Mouse (Mus musculus) erythroblast, embryonic 14.5 days (primary cell): Measurements from ENCODE around the gene Usp12. TPM values are rescaled to one million over a fixed set of nuclear protein-coding genes. Genes with fewer than 3 reads are reported as not detected.
"Not testable (repeated sequence)": the region's sequence is repeated elsewhere in the genome, so short reads cannot be mapped to it uniquely, and the experiment has no call there.

Experiments
- H3K27me3 ChIP-seq: 2 replicates; pipeline ENCODE4 v1.6.1; 2012; ENCODE audit warnings: inconsistent platforms; ENCODE audit not compliant: control insufficient read depth
- H3K36me3 ChIP-seq: 2 replicates; pipeline ENCODE4 v1.6.1; 2012; ENCODE audit warnings: mild to moderate bottlenecking, inconsistent platforms; ENCODE audit not compliant: control insufficient read depth
- H3K4me1 ChIP-seq: 2 replicates; pipeline ENCODE4 v1.6.1; 2012; ENCODE audit warnings: inconsistent platforms; ENCODE audit not compliant: control insufficient read depth
- H3K4me3 ChIP-seq: replicated peaks from 2 replicates; pipeline ENCODE3; 2012; ENCODE audit warnings: moderate library complexity, mild to moderate bottlenecking, inconsistent platforms
- H3K9me3 ChIP-seq: 2 replicates; pipeline ENCODE4 v1.6.1; 2012; ENCODE audit warnings: low read length, inconsistent platforms, mixed read lengths; ENCODE audit not compliant: control insufficient read depth
- GATA1 ChIP-seq: IDR thresholded peaks from 2 replicates; pipeline ENCODE4 v1.6.1; 2012; ENCODE audit warnings: low read length, inconsistent platforms, mixed read lengths
- TAL1 ChIP-seq: IDR thresholded peaks from 3 replicates; pipeline ENCODE4 v1.6.1; 2012; ENCODE audit warnings: low read length, inconsistent platforms, mixed read lengths
- polyA plus RNA-seq: library from polyadenylated mRNA; stranded (reverse); fragments of >175 nt; gene quantifications from 2 replicates; pipeline ENCODE4 v1.2.3, GENCODE M21; 2012

Gene Usp12
- polyA plus RNA-seq, 1 experiment, result 0.26 TPM

DNA sequence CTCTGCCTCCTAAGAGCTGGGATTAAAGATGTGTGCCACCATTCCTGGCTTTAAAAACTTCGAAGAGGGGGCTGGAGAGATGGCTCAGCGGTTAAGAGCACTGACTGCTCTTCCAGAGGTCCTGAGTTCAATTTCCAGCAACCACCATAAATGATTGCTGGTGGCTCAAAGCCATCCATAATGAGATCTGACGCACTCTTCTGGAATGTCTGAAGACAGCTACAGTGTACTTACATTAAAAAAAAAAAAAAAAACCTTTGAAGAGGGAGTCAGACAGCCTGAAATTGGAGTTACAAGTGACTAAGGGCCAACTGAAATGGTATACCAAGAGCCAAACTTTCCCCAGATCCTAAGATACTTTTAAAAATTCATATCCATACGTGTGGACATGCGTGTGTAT lies 29.0 kb downstream of the Usp12 start:
- Histone ChIP-seq H3K9me3 (no peaks in the 10 kb centered on the region), H3K4me3 (no peak overlapping the region), H3K27me3 (no peaks in the 10 kb centered on the region), H3K4me1 (peaks cover 5% of the 10 kb centered on the region), H3K36me3 (peaks cover 27% of the 10 kb centered on the region)
- TF ChIP-seq GATA1 (no peak), TAL1 (no peak)

DNA sequence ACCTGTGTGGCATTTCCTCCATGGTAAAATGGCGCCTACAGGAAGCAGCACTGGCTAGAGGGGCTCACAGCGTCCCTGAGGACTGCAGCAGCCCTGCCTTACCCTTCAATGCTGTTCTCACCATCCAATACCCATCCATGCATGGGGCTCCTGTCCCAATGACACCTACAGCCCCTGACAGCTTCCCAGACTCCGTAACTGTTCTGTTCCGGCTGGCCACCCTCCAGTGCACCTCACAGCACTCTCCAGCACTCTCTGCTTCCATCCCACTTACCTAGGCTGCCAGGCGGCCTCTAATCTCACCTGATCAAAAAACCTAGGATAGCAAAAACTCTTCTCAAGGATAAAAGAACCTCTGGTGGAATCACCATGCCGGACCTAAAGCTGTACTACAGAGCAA lies 35.6 kb downstream of the Usp12 start:
- H3K36me3 ChIP-seq, result peaks cover 32% of the 10 kb centered on the region
- no peaks in the 10 kb centered on the region for H3K27me3 ChIP-seq
- H3K4me1 ChIP-seq, result no peaks in the 10 kb centered on the region
- no peaks in the 10 kb centered on the region for H3K9me3 ChIP-seq
- H3K4me3 ChIP-seq, result no peak overlapping the region
- TF ChIP-seq TAL1, result no peak
- no peak for TF ChIP-seq GATA1

DNA sequence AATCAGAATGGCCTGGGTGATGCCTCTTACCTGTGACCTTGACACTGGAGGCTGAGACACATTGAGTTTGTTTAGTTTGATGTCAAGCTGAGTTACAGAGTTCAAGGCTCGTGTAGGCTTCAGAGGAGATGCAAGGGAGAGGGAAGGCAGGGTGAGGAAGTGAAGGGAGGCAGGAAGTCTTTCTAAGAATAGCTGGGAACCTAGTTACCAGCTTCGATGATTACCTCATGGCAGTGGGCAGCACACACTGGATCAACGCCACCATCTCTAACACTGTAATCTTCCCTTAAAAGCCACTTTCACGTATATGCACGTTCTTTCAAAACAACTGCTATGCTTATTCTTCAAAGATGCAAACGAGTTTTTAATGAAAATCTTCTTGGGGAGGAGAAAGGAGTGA lies 36.9 kb downstream of the Usp12 start:
- Histone ChIP-seq H3K4me3 (no peak overlapping the region), H3K4me1 (no peaks in the 10 kb centered on the region), H3K36me3 (peaks cover 42% of the 10 kb centered on the region), H3K9me3 (no peaks in the 10 kb centered on the region), H3K27me3 (no peaks in the 10 kb centered on the region)
- TF ChIP-seq GATA1, result no peak
- TF ChIP-seq TAL1, result no peak

DNA sequence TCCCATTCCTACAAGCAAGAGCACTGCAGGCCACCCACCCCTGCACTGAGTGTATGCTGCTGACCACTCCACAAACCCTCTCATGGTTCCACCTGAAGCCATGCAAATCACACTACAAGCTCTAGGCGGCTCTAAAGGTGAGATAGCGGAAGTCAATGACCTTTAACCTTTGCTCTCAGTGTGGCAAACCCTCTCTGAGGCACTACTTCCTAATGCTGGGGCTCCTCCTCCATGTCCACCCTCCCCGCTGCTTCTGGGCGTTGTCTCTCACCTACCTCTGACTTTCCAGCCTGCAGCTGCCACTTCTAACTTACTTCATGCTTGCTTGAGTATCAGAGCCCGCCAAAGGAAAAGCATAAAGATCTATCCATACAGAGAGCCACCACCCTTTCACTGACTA lies 37.5 kb downstream of the Usp12 start:
- TF ChIP-seq GATA1, result no peak
- TF ChIP-seq TAL1, result no peak
- Histone ChIP-seq H3K27me3 (no peaks in the 10 kb centered on the region), H3K36me3 (peaks cover 41% of the 10 kb centered on the region), H3K4me3 (no peak overlapping the region), H3K4me1 (no peaks in the 10 kb centered on the region), H3K9me3 (no peaks in the 10 kb centered on the region)

DNA sequence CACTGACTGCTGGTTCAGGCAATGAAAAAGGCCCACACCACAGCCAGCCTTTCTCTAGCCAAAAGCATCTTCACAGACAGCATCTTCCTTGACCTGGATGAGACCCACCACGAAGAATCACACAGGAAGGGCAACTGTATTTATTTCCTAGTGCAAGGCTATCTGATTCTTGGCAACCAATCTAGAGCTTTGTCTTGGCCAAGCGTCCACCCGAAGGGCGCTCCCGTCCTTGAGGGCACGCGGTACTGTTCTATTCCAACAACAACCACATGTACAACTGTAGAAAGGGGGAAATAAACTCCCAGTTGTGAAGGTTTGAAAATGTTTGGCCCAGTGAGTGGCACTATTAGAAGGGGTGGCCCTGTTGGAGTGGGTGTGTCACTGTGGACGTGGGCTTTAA lies 41.6 kb downstream of the Usp12 start:
- peaks cover 57% of the 10 kb centered on the region for H3K36me3 ChIP-seq
- H3K27me3 ChIP-seq, result no peaks in the 10 kb centered on the region
- H3K9me3 ChIP-seq, result no peaks in the 10 kb centered on the region
- no peak for TF ChIP-seq TAL1
- TF ChIP-seq GATA1, result no peak
- no peak overlapping the region for H3K4me3 ChIP-seq
- peaks cover 9% of the 10 kb centered on the region for H3K4me1 ChIP-seq

DNA sequence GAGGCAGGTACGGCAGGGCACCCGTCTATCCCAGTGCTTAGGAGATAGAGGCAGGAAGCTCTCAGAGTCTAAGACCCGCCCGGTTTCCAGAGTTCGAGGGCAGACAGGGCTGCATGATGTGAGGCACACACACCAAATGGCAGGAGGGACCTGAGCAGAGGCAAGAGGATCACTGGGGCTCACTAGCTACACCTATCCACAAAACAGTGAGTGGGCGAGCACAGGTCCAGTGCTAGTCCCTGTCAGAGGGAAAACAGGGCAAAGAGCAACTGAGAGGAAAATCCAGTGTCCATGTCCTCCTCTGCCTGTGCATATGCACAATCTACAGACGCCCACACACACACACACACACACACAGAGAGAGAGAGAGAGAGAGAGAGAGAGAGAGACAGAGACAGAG lies 43.8 kb downstream of the Usp12 start:
- Histone ChIP-seq H3K4me3 (no peak overlapping the region), H3K4me1 (peaks cover 9% of the 10 kb centered on the region), H3K27me3 (no peaks in the 10 kb centered on the region), H3K9me3 (no peaks in the 10 kb centered on the region), H3K36me3 (peaks cover 54% of the 10 kb centered on the region)
- TF ChIP-seq TAL1 (no peak), GATA1 (no peak)

DNA sequence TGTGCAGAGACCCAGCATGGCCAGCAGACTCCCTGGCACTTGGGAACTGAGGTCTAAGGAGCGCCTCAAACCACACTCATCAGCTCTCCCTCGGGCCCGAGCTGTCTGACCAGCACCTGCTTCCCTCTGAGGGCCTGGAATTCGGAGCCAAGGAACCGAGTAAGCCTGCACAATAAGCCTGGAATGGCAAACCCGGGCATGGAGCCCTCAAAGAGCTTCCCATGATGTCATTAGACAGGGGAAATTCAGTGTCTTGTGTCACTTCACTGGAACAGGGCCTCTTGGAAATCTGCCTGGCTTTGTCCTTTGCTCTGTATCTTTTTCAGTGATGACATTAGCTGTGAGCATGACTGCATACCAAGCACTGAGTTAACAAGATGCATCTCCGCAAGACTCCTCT lies 44.5 kb downstream of the Usp12 start:
- Histone ChIP-seq H3K4me1 (peaks cover 9% of the 10 kb centered on the region), H3K9me3 (no peaks in the 10 kb centered on the region), H3K4me3 (no peak overlapping the region), H3K27me3 (no peaks in the 10 kb centered on the region), H3K36me3 (peaks cover 52% of the 10 kb centered on the region)
- no peak for TF ChIP-seq TAL1
- no peak for TF ChIP-seq GATA1

DNA sequence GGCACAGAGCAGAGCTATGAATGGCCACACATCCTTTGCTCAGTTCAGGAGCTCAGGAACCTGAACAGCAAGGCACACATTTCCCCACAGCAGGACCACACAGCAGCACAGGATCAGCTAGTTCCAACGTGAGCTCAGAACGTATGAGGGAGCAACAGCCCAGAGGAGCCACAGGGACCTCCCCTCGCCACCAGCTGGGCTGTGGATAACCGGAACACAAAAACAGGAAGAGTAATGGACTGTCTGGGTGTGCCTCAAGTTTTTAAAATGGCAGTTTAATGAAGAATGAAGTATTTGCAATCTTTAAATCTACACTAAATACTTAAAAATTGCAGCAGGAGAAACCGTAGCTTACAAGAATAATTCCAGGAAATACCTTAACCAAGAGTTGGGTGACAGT lies 44.9 kb downstream of the Usp12 start:
- no peak for TF ChIP-seq GATA1
- no peak for TF ChIP-seq TAL1
- H3K9me3 ChIP-seq, result no peaks in the 10 kb centered on the region
- H3K4me1 ChIP-seq, result peaks cover 9% of the 10 kb centered on the region
- peaks cover 51% of the 10 kb centered on the region for H3K36me3 ChIP-seq
- no peaks in the 10 kb centered on the region for H3K27me3 ChIP-seq
- no peak overlapping the region for H3K4me3 ChIP-seq

DNA sequence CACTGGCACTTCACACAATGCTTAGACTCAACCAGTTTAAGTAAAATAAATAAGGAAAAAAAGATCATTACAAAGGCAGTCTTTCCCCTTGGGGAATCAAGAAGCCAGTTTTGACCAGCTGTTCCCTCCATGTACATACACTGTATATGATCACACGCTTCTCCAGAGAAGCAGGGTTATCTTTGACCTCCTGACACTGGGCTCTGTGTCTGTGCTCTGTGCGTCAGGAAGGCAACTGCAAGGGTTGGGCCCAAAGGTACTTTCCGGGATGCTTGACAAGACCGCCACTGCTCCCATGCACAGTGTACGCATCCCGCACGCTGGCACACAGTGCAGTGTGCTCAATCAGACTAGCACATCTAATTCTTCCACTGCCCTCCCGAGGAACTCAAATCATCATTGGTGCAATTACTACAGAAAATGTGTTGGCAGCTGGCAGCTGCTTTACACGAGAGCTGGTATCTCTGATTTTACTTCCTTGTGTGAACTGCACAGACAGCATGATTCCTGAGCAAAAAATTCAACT lies 57.8 kb downstream of the Usp12 start:
- Histone ChIP-seq H3K27me3 (no peaks in the 10 kb centered on the region), H3K36me3 (peaks cover 64% of the 10 kb centered on the region), H3K4me3 (no peak overlapping the region), H3K4me1 (peaks cover 10% of the 10 kb centered on the region), H3K9me3 (no peaks in the 10 kb centered on the region)
- TF ChIP-seq TAL1, result no peak
- TF ChIP-seq GATA1, result no peak

DNA sequence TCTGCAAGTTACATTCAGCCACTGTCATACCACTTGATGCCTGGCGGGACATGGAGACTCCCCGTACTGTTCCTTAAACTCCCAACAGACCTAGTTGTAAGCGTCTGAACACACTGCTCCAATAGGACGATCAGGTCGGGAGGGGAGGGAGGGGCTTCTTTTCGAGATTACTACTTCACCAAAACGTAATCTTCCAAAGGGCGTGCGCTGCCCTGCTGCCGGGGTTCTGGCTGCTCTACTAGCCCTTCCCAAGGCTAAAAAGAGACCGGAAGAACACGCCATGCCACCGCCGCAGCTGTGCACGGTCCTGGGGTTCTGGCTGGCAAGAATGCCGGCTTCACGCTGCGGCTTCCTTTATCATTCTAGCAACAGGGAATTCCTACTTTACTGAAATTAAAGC lies 58.5 kb downstream of the Usp12 start:
- TF ChIP-seq GATA1 (no peak), TAL1 (no peak)

DNA sequence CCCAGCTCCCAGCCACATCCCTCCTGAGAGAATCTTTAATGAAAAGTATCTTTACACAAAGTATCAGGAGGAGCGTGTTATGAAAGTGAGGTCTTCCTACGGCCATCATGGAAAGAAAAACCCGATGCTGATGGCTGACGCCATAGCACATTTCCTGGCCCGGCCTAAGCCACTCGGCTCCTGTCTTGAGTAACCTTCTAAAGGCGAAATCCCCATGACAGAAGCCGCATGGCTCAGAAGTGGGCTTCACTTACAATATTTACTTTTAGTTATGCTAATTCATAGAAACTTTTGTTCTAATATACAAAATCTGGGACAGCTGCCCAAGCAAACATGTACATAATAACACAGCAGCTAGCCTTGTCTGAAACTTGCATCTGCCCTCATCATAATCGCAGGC lies 59.8 kb downstream of the Usp12 start:
- H3K36me3 ChIP-seq, result peaks cover 53% of the 10 kb centered on the region
- not testable (repeated sequence) for H3K27me3 ChIP-seq, H3K4me1 ChIP-seq, H3K4me3 ChIP-seq, H3K9me3 ChIP-seq

More for the DNA sequence above, 58.5 kb downstream of the Usp12 start:
- H3K27me3 ChIP-seq, result no peaks in the 10 kb centered on the region
- H3K36me3 ChIP-seq, result peaks cover 63% of the 10 kb centered on the region
- no peaks in the 10 kb centered on the region for H3K9me3 ChIP-seq
- H3K4me1 ChIP-seq, result peaks cover 10% of the 10 kb centered on the region
- H3K4me3 ChIP-seq, result no peak overlapping the region
